Mouse (Mus musculus): Measurements from ENCODE around the gene Casd1.

Gene Casd1

DNA sequence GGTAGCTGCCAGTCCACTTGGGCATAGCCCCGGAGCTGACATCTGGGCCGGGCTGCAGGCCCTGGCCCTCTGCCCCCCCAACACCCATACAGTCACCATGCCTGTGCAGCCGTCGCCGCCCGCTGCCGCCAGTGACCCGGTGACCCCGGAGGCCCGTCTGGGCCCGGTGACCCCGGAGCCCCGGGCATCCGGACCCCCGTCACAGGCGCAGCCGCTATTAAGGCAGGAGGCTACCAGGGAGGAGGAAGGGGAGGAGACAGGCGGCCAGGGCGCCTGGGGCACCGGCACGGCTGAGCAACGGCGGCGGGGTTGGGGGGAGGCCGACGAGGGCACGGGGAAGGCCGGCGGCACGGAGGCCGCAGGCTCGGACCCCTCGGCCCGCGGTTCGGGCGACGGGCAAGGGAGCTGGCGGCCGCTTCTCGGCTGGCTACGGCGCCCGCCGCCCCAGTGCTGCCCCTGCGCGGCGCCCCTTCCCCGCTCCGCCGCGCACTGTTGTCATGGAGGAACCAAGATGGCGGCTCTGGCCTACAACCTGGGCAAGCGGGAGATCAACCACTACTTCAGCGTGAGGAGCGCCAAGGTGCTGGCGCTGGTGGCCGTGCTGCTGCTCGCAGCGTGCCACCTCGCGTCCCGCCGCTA is at the start of gene Casd1:
Gene Casd1 (plus strand): TSS at position 182 of the 639 bp plus-strand sequence.
- in situ Hi-C loops (cut with MboI; ENCODE audit: unreplicated experiment in 2 of 2): loop anchor here in 1 of 2 experiments (25.0 kb wide), 1 partner anchor 513 kb away; the partner anchor contains the start of gene Bet1

DNA sequence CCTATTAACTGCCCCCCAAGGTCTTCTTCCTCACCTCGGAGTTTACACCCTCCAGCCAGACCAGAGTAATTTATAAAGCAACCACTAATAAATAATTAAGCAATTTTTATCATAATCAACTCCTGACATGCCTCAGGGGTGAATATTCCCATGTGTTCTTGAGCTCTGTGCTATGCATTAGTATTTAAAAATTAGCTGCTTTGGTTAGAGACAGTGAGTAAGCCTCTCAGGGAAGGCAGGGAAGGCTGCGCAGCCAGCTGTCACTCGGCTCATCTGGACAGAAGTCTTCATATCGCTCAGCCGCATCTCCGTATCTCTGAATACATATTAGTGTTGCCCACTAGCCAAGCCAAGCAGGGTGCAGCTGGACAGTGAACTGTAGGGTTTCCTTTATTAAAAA is 45.3 kb upstream of the Casd1 start:
- in situ Hi-C loops (cut with MboI; ENCODE audit: unreplicated experiment in 2 of 2): no loop called here

DNA sequence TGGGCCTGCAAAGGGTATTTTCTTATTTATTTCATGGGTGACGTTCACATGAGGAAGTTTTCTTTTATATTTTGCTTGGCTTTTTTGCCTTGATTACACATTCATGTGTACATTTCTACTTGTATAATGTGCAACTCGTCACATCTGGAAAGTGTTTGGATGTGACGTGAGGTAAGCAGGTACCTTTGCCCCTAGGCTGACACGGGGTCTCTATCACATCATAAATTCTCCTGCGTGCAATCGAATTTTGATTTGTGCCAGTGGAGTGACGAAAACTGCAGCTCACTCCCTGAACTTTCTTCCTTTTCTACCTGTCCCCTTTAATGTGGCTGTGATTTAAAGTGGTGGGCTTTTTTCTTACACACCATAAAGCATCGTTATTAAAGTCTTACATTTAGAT is 43.6 kb upstream of the Casd1 start:
- in situ Hi-C loops (cut with MboI; ENCODE audit: unreplicated experiment in 2 of 2): no loop called here

DNA sequence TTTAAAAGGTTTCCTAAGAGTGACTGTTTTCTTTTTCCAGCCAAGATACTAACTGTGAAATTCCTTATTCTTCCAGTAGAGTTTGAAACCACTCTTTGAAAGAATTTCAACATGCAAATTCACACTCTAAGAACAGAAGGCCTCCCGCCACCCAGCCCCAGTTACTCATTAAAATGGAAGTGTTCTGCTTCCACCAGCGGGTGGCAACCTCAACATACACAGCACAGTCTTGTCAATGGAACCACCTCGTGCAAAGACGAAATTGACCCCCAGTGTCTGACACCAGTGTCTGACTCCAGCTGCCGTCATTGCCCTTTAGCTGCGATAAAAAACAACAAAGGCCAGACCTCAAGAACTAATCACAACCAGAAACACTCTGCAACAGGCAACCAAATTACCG is 43.0 kb upstream of the Casd1 start:
- in situ Hi-C loops (cut with MboI; ENCODE audit: unreplicated experiment in 2 of 2): no loop called here

DNA sequence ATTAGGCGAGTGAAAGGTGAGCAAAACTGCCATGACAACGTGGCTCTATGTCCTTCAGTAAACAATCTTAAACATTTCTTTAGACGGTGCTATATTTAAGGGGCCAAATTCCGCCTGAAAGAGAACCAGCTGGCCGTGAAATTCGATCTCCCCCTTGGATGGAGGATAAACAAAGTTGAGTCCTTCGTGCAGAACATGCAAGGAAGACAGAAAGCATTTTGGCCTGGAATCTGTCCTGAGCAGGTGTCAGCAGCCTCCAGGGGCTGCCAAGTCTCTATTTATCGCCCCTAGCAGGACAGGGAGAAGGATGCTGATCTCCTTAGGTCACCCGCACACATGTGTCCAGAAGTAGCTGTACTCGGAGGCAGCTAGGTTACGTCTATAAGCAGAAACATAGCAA is 39.5 kb upstream of the Casd1 start:
- in situ Hi-C loops (cut with MboI; ENCODE audit: unreplicated experiment in 2 of 2): no loop called here

DNA sequence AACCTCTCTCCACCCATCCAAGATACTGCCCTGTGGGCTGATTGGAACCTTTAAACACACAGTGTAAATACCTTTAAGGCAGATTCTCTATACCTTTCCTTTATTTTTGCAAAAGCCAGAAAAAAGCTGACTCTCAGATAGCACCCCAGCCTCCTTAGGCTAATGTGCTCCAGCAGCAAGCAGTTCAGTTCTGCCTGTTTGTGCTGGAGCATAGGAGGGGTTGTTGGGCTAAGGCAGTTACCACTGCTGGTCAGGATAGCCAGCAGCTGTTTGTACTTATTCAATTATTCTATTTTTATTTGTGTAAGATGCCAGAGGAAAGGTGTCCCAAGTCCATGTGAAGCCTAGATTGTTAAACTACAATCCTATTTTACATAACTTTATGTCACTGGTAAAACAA is 39.0 kb upstream of the Casd1 start:
- in situ Hi-C loops (cut with MboI; ENCODE audit: unreplicated experiment in 2 of 2): no loop called here

DNA sequence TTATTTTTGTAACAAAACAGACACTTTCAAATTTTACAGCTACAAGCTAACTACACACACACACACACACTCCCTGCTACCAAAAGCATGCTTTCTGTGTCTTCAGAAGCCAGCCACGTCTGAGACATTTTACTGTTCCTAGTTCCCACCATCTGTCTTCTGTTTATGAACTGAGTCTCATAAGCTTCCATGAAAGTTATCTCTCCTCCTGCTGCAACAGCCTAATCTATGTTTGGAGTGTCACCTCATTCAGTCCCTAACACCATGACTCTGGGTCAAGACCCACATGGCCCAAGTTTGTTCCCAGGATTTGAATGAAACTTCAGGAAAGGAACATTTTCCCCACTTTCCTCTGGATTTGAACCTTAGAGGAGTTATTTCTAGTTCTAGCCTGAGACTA is 38.2 kb upstream of the Casd1 start:
- in situ Hi-C loops (cut with MboI; ENCODE audit: unreplicated experiment in 2 of 2): no loop called here

DNA sequence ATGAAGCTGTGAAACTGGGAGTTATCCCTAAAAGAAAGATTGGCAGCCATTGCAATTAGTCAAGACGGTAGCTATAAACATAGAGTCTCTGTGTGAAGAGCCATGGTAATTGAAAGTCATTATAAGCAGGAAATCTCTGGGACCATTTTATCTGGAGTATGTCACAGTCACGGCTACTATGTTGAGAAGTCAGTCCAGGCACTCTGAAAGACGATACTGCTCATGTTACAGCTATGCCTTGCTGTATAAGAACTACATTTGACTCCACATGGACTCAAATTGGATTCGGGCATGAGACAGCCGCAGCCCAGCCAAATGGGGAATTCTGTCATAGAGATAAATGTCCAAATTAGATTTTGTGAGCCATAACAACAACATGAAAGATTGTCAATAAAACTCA is 37.2 kb upstream of the Casd1 start:
- in situ Hi-C loops (cut with MboI; ENCODE audit: unreplicated experiment in 2 of 2): no loop called here

DNA sequence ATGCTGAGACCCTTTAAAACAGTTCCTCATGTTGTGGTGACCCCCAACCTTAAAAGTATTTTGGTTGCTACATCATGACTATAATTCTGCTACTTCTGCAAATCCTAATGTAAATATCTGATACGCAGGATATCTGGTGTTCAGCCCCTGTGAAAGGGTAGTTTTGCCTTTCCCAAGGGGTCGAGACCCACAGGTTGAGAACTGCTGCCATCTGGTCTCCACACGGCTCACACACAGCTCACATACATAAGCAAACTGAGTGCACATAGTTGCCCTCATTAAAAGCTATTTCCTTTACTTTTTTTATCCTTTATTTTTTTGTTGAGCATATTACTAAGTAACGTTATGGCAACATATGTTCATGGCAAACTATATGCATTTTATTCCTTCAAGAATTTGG is 30.2 kb upstream of the Casd1 start:
- in situ Hi-C loops (cut with MboI; ENCODE audit: unreplicated experiment in 2 of 2): no loop called here

DNA sequence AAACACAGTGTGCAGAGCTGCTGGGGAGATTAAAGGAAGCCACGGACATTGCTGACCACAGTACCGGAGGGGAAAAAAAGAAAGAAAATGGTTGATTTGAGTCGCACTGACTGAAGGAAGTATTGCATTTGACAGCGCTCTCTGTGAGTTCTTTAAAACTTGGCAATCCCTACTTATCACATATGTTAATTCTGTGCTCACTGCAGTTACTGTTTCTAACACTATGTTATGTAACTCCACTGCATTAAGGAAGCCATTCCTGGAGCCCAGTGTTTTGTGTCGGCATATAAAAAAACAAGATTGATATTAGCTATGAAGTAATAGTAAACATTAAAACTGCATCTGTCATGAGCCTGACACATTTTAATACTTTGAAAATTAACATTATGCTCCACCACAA is 22.9 kb upstream of the Casd1 start:
- in situ Hi-C loops (cut with MboI; ENCODE audit: unreplicated experiment in 2 of 2): no loop called here

DNA sequence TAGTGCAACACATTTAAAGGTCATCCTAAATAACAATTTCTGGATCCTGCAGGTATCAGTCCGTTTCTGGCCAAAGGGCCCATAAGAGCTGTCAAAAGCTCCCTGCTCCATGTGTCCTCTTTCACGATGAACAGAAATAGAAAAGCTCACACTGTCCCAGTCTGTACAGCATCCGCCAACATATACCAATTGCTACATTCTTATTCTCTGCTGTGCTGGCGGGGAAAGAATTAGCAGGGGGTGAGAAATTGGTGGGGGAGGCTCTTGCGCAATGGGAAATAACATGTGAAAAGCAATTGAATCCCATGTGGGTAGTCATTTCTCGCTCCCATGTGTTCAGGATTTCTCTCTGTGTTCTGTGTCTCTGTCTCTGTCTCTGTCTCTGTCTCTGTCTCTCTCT is 22.3 kb upstream of the Casd1 start:
- in situ Hi-C loops (cut with MboI; ENCODE audit: unreplicated experiment in 2 of 2): no loop called here

DNA sequence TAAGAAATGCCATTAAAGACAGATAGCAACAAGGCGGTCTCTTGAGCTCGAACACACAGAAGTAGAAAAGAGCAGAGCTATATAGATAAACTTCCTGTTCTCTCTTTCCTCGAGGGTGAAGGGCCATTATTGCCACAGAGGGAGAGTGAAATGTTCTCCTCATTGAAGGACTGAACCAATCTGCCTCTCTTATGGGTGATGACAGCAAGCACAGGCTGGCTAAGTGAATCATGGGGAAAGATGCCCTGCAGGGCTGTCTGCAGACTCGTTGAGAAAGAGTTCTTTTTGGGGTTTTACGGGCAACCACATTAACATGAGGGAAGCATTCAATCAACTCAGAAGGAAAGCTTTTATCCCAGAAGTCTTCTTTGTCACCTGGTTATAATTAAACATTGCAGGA is 21.0 kb upstream of the Casd1 start:
- in situ Hi-C loops (cut with MboI; ENCODE audit: unreplicated experiment in 2 of 2): no loop called here

DNA sequence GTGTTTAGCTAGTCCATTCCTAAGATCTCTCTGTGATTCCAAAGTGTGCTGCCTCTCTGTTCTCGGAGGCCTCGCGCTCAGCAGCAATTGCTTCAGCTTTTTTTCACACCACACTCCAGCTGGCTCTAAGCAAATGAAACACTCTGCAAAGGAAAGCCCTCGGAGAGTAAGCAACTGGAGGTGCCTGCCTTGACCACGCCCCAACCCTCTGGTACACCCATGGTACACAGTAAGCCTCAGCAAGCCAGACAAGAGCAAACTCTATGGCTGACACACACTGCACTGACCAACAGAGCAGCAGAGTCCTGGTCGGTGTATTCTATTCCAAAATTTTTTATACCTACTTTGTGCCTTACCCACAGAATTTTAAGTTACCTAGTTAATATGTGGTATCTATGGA is 17.2 kb upstream of the Casd1 start:
- in situ Hi-C loops (cut with MboI; ENCODE audit: unreplicated experiment in 2 of 2): no loop called here

DNA sequence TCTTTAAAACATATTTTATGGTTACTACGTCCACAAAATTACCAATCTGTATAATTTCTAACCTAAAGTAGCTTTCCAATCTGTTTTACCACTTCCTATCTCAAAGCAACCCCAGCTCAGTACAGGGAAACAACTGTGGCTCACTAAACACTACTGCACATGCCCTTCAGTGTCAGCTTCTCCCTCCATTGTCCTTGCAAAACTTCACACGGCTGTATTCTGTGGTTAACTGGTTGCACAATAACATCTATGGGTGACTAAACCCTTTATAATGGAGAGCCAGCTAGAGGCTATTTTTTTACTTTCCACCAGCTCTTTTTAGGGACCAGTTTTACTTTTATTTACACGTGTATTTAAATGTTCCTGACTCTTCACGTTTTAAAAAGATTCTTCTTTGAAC is 12.7 kb upstream of the Casd1 start:
- in situ Hi-C loops (cut with MboI; ENCODE audit: unreplicated experiment in 2 of 2): no loop called here

DNA sequence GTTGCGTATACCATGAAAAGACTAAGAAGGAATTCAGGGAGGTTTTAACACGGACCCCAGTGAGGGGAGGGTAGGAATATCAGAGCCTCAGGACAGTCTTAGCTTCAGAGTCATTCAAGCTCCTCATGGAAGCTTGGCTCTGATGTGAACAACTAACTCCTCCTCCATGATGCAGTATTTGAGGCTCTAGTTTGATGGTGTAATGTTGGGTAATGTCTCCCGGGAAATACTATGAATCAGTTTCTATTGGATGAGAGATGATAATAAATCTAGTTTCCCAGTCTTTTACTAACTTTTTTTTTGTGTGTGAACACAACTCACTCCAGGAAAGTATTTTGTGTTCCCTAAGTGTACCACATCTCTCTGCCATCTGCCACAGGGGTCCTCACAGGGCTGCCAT is 11.9 kb upstream of the Casd1 start:
- in situ Hi-C loops (cut with MboI; ENCODE audit: unreplicated experiment in 2 of 2): no loop called here

DNA sequence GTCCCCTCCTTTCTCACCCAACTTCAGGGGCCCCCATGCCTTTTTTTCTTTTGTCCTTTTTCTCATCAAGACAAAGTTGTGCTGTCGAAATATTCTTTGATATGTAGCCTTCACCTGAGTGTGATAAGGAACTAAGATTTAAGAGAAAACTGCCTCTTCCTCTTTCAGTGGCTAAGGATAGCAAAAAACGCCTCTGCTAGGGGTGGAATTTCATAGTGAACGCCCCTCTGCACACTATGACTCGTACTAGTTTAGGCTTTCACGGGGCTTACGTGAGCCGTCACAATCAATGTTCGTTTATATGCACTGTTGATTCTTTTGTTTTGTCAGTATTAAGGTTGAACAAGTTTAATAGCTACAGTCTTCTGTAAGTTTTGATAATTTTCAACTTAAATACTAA is 10.6 kb upstream of the Casd1 start:
- in situ Hi-C loops (cut with MboI; ENCODE audit: unreplicated experiment in 2 of 2): no loop called here

DNA sequence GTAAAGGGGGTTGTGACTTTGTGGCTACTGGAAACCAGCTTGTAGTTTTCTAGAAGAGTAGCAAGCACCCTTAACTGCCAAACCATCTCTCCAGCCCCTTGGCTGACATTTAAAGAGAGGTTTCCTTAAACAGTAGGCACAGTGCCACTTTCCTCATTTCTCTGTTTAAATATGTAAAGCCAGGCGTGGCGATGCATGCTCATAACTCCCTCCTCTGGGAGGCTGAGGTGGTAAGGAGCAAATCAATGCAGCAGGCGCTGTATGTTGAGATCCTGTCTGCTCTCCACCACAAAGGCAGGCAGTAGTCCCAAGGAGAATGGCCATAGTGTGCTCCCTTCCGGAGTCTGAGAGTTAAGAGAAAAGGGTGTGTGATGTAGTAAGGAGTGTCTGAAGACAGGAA is 2.9 kb upstream of the Casd1 start:
- in situ Hi-C loops (cut with MboI; ENCODE audit: unreplicated experiment in 2 of 2): no loop called here

DNA sequence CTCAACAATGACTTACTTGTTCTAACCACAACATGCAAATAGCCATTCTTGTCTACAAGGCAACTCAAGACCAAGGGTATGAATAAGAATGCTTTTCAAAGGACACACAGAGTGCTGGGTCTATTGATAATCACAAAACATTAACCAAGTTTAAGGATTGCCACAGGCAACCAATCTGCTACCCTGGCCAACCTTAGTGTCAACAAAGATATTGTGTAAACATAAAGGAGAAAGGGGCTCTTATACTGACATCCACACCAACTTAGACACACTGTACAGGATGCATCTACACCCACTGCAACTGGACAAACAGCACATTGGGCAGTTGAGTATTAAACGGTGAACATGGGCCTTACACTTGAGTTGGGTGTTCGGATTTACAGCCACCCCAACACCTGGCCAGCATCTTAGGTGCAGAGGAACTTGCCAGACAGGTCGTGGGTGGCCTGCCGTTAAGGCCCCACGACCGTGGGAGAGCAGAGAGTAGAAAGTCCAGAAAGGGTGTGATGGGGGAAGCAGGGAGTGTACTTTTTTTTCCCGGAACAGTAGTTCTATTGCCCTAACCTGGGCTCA is 468 bp upstream of the Casd1 start:
- in situ Hi-C loops (cut with MboI; ENCODE audit: unreplicated experiment in 2 of 2): loop anchor here in 1 of 2 experiments (25.0 kb wide), 1 partner anchor 513 kb away; the partner anchor contains the start of gene Bet1

DNA sequence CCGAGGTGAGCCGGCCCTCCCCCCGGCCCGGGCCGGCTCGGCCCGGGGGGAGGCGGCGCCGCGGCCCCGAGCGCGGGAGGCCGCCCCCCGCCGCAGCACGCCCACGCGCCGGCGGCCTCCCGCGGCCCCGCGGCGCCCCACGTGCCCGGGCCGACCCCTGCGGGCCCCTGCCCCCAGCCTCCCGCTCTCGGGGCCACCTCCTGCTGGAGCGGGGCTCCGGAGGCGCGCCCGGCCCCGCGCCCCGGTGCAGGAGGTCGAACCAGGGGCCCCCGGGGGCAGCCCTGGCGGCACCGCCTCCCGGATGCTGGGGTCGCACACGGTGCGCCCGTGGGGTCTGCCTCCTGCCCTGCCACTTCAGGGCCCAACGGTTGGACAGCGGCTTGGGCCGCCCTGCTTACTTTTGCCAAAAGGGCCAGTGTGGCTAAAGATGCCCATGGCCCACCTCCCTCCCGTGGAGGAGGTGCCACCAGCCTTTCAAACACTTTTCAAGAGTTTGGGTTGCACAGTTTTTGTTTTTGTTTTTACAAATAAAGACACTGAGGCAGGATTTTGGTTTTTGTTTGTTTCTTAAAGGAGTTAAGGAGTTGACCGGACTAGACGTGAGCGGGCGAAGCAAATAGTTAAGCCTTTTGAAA is 775 bp downstream of the Casd1 start:
- in situ Hi-C loops (cut with MboI; ENCODE audit: unreplicated experiment in 2 of 2): loop anchor here in 1 of 2 experiments (25.0 kb wide), 1 partner anchor 514 kb away; the partner anchor contains the start of gene Bet1

DNA sequence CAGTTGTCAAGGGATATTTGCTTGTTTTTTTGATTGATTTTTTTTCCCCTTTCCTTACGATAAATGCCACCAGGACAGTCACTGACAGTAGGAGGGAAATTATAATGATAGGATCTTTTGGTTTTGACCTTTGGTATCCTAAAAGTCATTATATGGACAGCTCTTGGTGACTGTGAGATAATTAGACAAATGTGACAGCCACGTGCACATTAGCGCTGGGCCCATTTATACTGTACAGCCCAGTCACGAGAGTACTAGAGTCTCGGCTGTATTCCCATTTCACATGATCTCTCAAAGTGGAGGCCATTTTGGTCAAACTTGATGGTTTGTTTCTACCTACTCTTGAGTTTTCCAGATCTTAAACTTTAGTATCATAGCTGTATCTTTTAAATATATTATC is 1.4 kb downstream of the Casd1 start:
- in situ Hi-C loops (cut with MboI; ENCODE audit: unreplicated experiment in 2 of 2): loop anchor here in 1 of 2 experiments (25.0 kb wide), 1 partner anchor 515 kb away; the partner anchor contains the start of gene Bet1

DNA sequence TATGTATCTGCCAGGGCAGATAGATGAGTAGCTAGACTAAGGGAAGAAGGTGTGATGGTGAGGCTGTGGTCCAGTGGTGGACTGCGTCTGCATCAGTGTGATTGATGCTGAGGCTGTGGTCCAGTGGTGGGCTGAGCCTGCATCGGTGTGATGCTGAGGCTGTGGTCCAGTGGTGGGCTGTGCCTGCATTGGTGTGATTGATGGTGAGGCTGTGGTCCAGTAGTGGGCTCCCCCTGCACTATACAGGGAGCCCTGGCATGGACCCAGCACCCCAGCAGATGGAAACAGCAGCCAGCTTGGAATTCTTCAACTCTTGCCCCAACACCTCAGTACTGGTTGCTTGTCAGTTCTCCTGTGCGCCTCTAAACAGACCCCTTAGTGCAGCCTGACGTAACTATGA is 5.8 kb downstream of the Casd1 start:
- in situ Hi-C loops (cut with MboI; ENCODE audit: unreplicated experiment in 2 of 2): loop anchor here in 1 of 2 experiments (25.0 kb wide), 1 partner anchor 519 kb away; the partner anchor contains the start of gene Bet1

Measured in v-Abl transformed pro-B cells (cell line).